Mouse (Mus musculus): ENCODE measurements at regions not wholly inside any gene's neighbourhood (a gene's known extent, or its start where the extent isn't known, plus 50 kb on each side); places are given as distances from the start of the nearest gene placed in this dataset.

DNA sequence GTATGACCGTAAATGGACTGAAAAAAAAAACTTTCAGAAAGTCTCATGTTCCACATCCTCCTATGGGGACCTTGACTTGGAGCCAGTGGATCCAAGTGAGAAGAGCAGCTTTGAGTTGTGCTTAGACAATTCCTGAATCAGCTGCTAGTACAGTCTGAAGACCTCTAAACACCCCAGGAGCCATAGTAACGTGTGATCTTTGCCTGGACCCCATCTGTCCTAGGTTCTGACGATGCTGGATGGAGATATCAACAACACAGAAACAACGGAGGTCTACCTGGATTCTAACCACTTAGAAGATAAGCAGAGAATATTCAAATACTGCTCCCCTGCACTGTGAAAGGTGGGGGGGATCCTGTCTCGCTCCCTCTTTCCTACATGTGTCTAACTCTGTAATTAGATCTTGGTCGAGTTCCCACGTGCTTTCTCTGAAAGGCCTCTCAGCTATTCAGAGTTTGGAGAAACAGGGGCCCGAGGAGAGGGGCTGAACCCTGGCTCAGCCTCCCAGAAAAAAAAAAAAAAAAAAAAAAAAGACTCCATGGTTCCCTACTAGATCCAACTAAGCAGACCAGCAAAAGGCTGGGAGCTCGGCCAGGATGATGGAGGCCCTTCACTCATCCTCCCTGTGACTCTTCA is 101.1 kb downstream of the Mis18a start:
- DNase-seq (ENCODE audit: low spot score in 2 of 2) = no peak
- no peak overlapping the region for H3K4me3 ChIP-seq
- no peak overlapping the region for H3K27ac ChIP-seq
- TF ChIP-seq CTCF (conservative IDR thresholded peaks at IDR 0.05) = no peak

DNA sequence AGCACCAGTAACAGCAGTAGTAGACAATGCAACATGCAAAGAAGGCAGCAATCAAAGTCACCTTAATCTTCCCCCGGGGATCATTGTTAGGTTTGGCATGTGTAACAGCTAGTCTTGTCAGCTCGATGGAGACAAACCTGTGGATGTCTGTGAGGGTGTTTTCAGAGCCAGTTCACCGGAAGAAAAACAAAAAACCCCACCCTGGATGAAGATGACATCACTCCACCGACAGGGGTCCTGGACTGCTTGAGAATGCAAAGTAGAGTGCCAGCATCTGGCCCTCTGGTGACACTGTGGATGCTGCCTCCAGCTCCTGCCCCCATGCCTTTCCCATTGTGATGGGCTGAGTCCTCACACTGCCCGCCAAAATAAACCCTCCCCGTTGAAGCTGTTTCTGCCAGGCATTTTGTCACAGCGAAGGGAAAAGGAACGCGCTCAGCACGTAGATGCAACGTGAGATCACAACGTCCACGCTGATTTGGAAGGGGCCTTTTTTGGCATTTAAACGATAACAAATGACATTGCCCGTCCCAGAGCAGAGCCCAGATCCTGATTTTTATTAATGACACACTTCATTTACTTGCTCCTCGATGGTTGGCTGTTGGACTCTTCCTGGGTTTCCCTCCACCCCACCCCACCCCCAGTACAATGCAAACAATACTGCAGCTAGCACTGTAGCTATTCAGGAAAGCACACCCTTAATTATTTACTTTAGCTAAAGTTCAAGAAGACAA is 101.7 kb downstream of the Mis18a start:
- H3K27ac ChIP-seq = no peak overlapping the region
- H3K4me3 ChIP-seq = no peak overlapping the region
- DNase-seq (ENCODE audit: low spot score in 2 of 2) = no peak
- TF ChIP-seq CTCF (conservative IDR thresholded peaks at IDR 0.05) = peak; percentile 34

DNA sequence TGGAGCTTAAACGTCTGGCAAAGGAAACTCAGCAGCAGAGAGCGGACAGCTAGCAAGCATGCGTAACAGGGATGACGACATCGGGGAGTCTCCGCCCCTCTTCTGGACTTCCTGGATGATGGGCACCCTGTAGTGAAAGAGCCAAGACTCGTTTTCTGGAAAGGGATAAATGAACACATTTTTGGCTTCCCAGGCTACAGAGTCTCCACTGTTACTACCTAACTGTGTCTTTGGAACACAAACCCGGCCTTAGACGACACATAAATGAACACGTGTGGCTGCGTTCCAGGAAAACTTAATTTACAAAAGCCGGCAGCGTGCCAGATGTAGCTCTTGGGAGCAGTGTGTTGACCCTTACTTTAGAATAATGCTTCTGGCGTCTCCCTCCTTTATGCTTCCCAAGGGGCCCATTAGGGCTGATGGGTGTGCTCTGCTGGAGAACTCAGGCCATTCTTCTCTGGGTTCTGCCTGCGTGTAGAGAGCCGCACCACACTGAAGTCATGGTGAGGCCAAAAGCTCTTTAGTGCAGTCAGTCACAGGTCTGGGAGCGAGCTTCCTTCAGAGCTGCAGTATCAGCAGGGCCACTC is 103.1 kb downstream of the Mis18a start:
- H3K4me3 ChIP-seq = peak overlapping the region; percentile 16
- peak overlapping the region; percentile 60 for H3K27ac ChIP-seq
- TF ChIP-seq CTCF (conservative IDR thresholded peaks at IDR 0.05) = no peak
- peak; percentile 49 to 50 for DNase-seq (ENCODE audit: low spot score in 2 of 2)

DNA sequence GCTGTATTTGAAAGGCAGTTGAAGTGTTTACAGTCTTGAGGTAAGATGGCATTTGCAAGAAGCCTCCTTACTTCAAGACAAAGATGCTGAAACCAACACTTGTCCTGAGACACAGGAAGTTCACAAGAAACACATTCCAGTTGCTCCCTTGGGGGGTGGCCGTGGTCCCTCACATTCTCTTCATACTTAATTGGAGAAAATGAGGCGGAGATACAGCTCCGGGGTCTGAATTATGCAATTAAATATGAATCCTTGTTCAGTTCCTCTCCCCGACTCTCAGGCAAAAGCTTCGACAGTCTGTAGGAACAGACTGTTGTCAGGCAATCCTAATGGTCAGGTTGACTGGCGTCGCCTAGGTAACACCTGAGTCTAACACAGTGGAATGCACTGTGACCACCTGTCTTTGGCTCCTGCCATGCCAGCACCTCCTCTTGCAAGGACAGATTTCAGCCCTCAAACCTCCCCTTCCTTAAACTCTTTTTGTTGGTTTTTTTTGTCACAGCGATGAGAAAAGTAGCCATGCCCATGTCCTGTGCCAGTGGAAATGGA is 104.5 kb downstream of the Mis18a start:
- no peak overlapping the region for H3K4me3 ChIP-seq
- H3K27ac ChIP-seq = peak overlapping the region; percentile 85
- DNase-seq (ENCODE audit: low spot score in 2 of 2) = no peak
- no peak for TF ChIP-seq CTCF (conservative IDR thresholded peaks at IDR 0.05)

- Histone ChIP-seq H3K4me3 (no peak overlapping the region), H3K27ac (peak overlapping the region; percentile 85)
- TF ChIP-seq CTCF (conservative IDR thresholded peaks at IDR 0.05) = peak; percentile 20; the same call in 1 of the 2 replicates
- peak; percentile 79 to 84 for DNase-seq (ENCODE audit: low spot score in 2 of 2)
Measured at GRCm38 (mm10) chr16:90621761-90622411, 105.3 kb downstream of the Mis18a start.

GRCm38 (mm10) chr16:90619565-90620311 is 107.5 kb downstream of the Mis18a start:
- DNase-seq (ENCODE audit: low spot score in 2 of 2) = no peak
- Histone ChIP-seq H3K4me3 (no peak overlapping the region), H3K27ac (no peak overlapping the region)
- TF ChIP-seq CTCF (conservative IDR thresholded peaks at IDR 0.05) = no peak

DNA sequence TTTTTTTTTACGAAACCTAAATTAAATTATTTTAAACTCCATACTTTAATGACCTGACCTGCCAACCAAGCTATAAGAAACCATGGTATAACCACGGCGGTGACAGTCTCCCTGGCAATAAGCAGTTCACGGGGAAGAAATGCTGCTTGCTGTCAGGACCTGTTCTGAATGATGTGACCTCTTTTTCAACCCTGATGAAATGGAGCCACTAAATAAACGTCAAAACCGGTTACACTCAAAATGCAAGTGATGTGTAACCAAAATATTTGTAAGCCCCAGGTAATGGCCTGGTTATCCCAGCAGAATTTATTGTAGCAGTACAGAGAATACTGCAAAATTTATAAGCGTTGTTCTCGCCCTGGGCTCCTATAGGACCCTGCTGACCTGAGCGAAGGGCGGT is 111.4 kb downstream of the Mis18a start:
- DNase-seq (ENCODE audit: low spot score in 2 of 2) = no peak
- Histone ChIP-seq H3K4me3 (no peak overlapping the region), H3K27ac (no peak overlapping the region)
- TF ChIP-seq CTCF (conservative IDR thresholded peaks at IDR 0.05) = no peak

DNA sequence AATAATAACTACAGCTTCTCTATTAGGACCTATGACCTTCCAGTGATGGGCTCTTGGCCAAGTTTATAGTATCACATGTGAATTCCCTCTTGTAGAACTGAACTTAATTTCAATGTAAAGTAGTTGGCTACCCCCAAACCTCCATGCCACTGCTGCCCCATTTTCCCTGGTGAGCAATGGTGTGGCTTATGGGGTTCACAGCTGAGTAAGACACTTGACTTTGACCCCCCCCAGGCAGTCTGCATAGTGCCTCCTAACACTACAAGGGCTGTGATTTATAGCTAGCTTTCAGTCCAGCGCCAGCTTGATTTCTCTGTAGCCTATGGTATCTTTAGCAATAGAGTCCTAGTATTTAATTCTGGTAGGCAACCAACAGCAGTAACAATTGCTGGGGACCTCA is 113.1 kb downstream of the Mis18a start:
- TF ChIP-seq CTCF (conservative IDR thresholded peaks at IDR 0.05) = no peak
- no peak for DNase-seq (ENCODE audit: low spot score in 2 of 2)

GRCm38 (mm10) chr16:90610097-90610808 is 117.0 kb downstream of the Mis18a start:
- peak overlapping the region; percentile 18; the same call in 1 of the 2 replicates for H3K27ac ChIP-seq

More for the DNA sequence above, 113.1 kb downstream of the Mis18a start:
- Histone ChIP-seq H3K4me3 (no peak overlapping the region), H3K27ac (no peak overlapping the region)

GRCm38 (mm10) chr16:90599329-90599870 is 127.8 kb downstream of the Mis18a start:
- DNase-seq (ENCODE audit: low spot score in 2 of 2) = no peak
- Histone ChIP-seq H3K4me3 (no peak overlapping the region), H3K27ac (peak overlapping the region; percentile 51)
- TF ChIP-seq CTCF (conservative IDR thresholded peaks at IDR 0.05) = no peak

More at GRCm38 (mm10) chr16:90610097-90610808, 117.0 kb downstream of the Mis18a start:
- no peak overlapping the region for H3K4me3 ChIP-seq
- DNase-seq (ENCODE audit: low spot score in 2 of 2) = no peak
- no peak for TF ChIP-seq CTCF (conservative IDR thresholded peaks at IDR 0.05)

- Histone ChIP-seq H3K4me3 (no peak overlapping the region), H3K27ac (peak overlapping the region; percentile 51; the same call in 1 of the 2 replicates)
- DNase-seq (ENCODE audit: low spot score in 2 of 2) = peak in 1 of 2 experiments; percentile 6
- TF ChIP-seq CTCF (conservative IDR thresholded peaks at IDR 0.05) = no peak
Measured at GRCm38 (mm10) chr16:90598727-90599126, 128.5 kb downstream of the Mis18a start.
